Mouse (Mus musculus) testis, adult 2 months (tissue): ENCODE measurements around the gene Sorcs3. TPM values are rescaled to one million over a fixed set of nuclear protein-coding genes. Genes with fewer than 3 reads are reported as not detected.

Source experiments
- H3K27ac ChIP-seq: fragments of 200-500 bp; 2 replicates; pipeline ENCODE4 v1.5.1; 2012; ENCODE audit warnings: low read depth, low read length; ENCODE audit not compliant: control insufficient read depth, insufficient read depth
- H3K27me3 ChIP-seq: fragments of 200-500 bp; 2 replicates; pipeline ENCODE4 v1.6.1; 2012; ENCODE audit warnings: mild to moderate bottlenecking, low read length, moderate library complexity; ENCODE audit not compliant: control insufficient read depth, insufficient read depth
- H3K36me3 ChIP-seq: fragments of 200-500 bp; 2 replicates; pipeline ENCODE4 v1.6.1; 2012; ENCODE audit warnings: mild to moderate bottlenecking, low read length; ENCODE audit not compliant: control insufficient read depth, insufficient read depth
- H3K4me1 ChIP-seq: fragments of 200-500 bp; 2 replicates; pipeline ENCODE4 v1.6.1; 2012; ENCODE audit warnings: low read length; ENCODE audit not compliant: control insufficient read depth, insufficient read depth
- H3K4me3 ChIP-seq: fragments of 200-500 bp; 2 replicates; pipeline ENCODE4 v1.5.1; 2012; ENCODE audit warnings: low read depth, mild to moderate bottlenecking, low read length, moderate library complexity, mixed read lengths; ENCODE audit not compliant: control insufficient read depth
- CTCF ChIP-seq: fragments of 200-500 bp; IDR thresholded peaks from 2 replicates; pipeline ENCODE4 v1.5.1; 2012; ENCODE audit warnings: low read depth, mild to moderate bottlenecking, inconsistent platforms, low read length, moderate library complexity; ENCODE audit not compliant: control insufficient read depth, insufficient read depth, insufficient replicate concordance
- POLR2A ChIP-seq: fragments of 200-500 bp; IDR thresholded peaks from 2 replicates; pipeline ENCODE4 v1.6.1; 2012; ENCODE audit warnings: low read depth, mild to moderate bottlenecking, inconsistent platforms, low read length, moderate library complexity; ENCODE audit not compliant: control insufficient read depth
- polyA plus RNA-seq: library from polyadenylated mRNA; depleted of rRNA; stranded (reverse); fragments of >200 nt; gene quantifications from 2 replicates; pipeline ENCODE4 v1.2.3, GENCODE M21; 2012

Sorcs3 gene
- polyA plus RNA-seq, 1 experiment: 0.22 TPM

- H3K27me3 ChIP-seq: no peaks in the 10 kb centered on the region
- no peak overlapping the region for H3K4me3 ChIP-seq
- H3K4me1 ChIP-seq: no peaks in the 10 kb centered on the region
- TF ChIP-seq CTCF: no peak
- TF ChIP-seq POLR2A: no peak
- no peak overlapping the region for H3K27ac ChIP-seq
- no peaks in the 10 kb centered on the region for H3K36me3 ChIP-seq
Observed at GRCm38 (mm10) chr19:48404774-48405495, 199.1 kb downstream of the Sorcs3 start.

- no peak overlapping the region for H3K27ac ChIP-seq
- H3K27me3 ChIP-seq: no peaks in the 10 kb centered on the region
- H3K4me3 ChIP-seq: no peak overlapping the region
- H3K4me1 ChIP-seq: no peaks in the 10 kb centered on the region
- no peaks in the 10 kb centered on the region for H3K36me3 ChIP-seq
- TF ChIP-seq POLR2A (no peak), CTCF (no peak)
Observed at GRCm38 (mm10) chr19:48408221-48408620, 202.4 kb downstream of the Sorcs3 start.

GRCm38 (mm10) chr19:48411332-48411731 is 205.5 kb downstream of the Sorcs3 start:
- Histone ChIP-seq H3K27me3 (no peaks in the 10 kb centered on the region), H3K4me1 (no peaks in the 10 kb centered on the region), H3K27ac (no peak overlapping the region), H3K36me3 (no peaks in the 10 kb centered on the region), H3K4me3 (no peak overlapping the region)
- TF ChIP-seq POLR2A (no peak), CTCF (no peak)

- Histone ChIP-seq H3K27ac (no peak overlapping the region), H3K4me1 (no peaks in the 10 kb centered on the region), H3K4me3 (no peak overlapping the region), H3K27me3 (no peaks in the 10 kb centered on the region), H3K36me3 (no peaks in the 10 kb centered on the region)
- TF ChIP-seq POLR2A: no peak
- TF ChIP-seq CTCF: no peak
Observed at GRCm38 (mm10) chr19:48413836-48414235, 208.0 kb downstream of the Sorcs3 start.

GRCm38 (mm10) chr19:48418356-48418755 is 212.5 kb downstream of the Sorcs3 start:
- H3K27ac ChIP-seq: no peak overlapping the region
- no peaks in the 10 kb centered on the region for H3K4me1 ChIP-seq
- no peak overlapping the region for H3K4me3 ChIP-seq
- no peak for TF ChIP-seq POLR2A
- no peaks in the 10 kb centered on the region for H3K27me3 ChIP-seq
- H3K36me3 ChIP-seq: no peaks in the 10 kb centered on the region

- H3K36me3 ChIP-seq: no peaks in the 10 kb centered on the region
- no peaks in the 10 kb centered on the region for H3K4me1 ChIP-seq
- H3K4me3 ChIP-seq: no peak overlapping the region
- H3K27ac ChIP-seq: no peak overlapping the region
- TF ChIP-seq POLR2A (no peak), CTCF (no peak)
- H3K27me3 ChIP-seq: no peaks in the 10 kb centered on the region
Observed at GRCm38 (mm10) chr19:48429263-48429662, 223.4 kb downstream of the Sorcs3 start.

GRCm38 (mm10) chr19:48429755-48430154 is 223.9 kb downstream of the Sorcs3 start:
- H3K27ac ChIP-seq: no peak overlapping the region
- H3K27me3 ChIP-seq: no peaks in the 10 kb centered on the region
- no peak overlapping the region for H3K4me3 ChIP-seq
- TF ChIP-seq POLR2A (no peak), CTCF (no peak)
- no peaks in the 10 kb centered on the region for H3K36me3 ChIP-seq
- no peaks in the 10 kb centered on the region for H3K4me1 ChIP-seq

- Histone ChIP-seq H3K36me3 (no peaks in the 10 kb centered on the region), H3K27me3 (no peaks in the 10 kb centered on the region), H3K27ac (no peak overlapping the region), H3K4me1 (no peaks in the 10 kb centered on the region), H3K4me3 (no peak overlapping the region)
- no peak for TF ChIP-seq CTCF
- TF ChIP-seq POLR2A: no peak
Observed at GRCm38 (mm10) chr19:48430328-48430727, 224.5 kb downstream of the Sorcs3 start.
